In the genomic region with DNA sequence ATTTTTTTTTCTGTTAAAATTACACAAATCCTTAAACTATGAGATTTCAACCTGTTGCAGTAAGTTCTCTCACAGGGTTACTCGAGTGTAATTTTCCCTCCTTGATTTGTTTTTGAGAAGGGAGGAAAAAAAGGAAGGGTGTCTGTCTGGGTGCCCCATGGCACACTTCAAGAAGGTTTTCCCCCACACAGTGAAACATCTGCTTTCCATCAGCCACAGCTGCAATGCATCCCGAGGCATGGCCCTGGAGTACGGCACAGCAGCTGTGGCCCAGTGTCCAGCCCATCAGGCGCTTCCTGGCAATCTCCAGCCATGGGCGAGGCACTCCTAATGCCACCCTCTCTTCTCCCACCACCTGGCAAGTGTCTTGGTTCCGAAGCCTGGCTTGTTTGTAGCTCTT, we compare ENCODE assay signal across 14 mouse cellular contexts.
A peak's percentile ranks its signal among the peaks of the same experiment; 100 is the strongest.
DNase-seq lines count a peak whose midpoint lies in the region.
"Had no signal": no experiment of that assay in that cellular context is flagged by ENCODE, and none has a peak within 500 bp of the region (broad histone marks: within the 10 kb centered on the region; RNA-seq: fewer than 3 reads in every experiment).

No protein-coding gene starts in this region.

- no peaks in the 10 kb centered on the region for H3K36me3 ChIP-seq in limb, embryonic 10.5 days
- H3K36me3 ChIP-seq: lung, embryonic 15.5 days; midbrain, embryonic 12.5 days; neural tube, embryonic 13.5 days had no signal

- H3K4me3 ChIP-seq in limb, embryonic 10.5 days = 0 out of 2 replicates have a peak overlapping the region, but pooled peaks have one; percentile 8
- H3K4me3 ChIP-seq: lung, embryonic 15.5 days; midbrain, embryonic 12.5 days; neural tube, embryonic 13.5 days had no signal

- H3K27me3 ChIP-seq in limb, embryonic 10.5 days (ENCODE audit: low read depth, poor library complexity, severe bottlenecking) = no peaks in the 10 kb centered on the region
- H3K27me3 ChIP-seq: lung, embryonic 15.5 days; midbrain, embryonic 12.5 days; neural tube, embryonic 13.5 days had no signal

- intact Hi-C loops in left cerebral cortex, postnatal 4 days (cut with DNase I) = no loop called here

- WGBS in limb, embryonic 10.5 days = 17% methylated on average over 6 of the region's 6 CpGs

- no peaks in the 10 kb centered on the region for H3K9me3 ChIP-seq in limb, embryonic 10.5 days (replicated peaks)
- H3K9me3 ChIP-seq: lung, embryonic 15.5 days; midbrain, embryonic 12.5 days had no signal

- H3K27ac ChIP-seq in limb, embryonic 10.5 days = peak overlapping the region; percentile 80
- H3K27ac ChIP-seq: hindbrain, embryonic 14.5 days; lung, embryonic 15.5 days; midbrain, embryonic 12.5 days; neural tube, embryonic 13.5 days had no signal

- peak; percentile 6 for DNase-seq in kidney, postnatal 10 days
- DNase-seq in kidney, adult 8-10 months = no peak
- DNase-seq in 3T3-L1 (ENCODE audit: low read depth, low spot score) = peak; percentile 51
- DNase-seq in embryo, embryonic 10 days (ENCODE audit: low spot score) = peak; percentile 82
- peak; percentile 87 for DNase-seq in limb, embryonic 10.5 days (ENCODE audit: low spot score)
- no peak for DNase-seq in left cerebral cortex, postnatal 4 days
- no peak for DNase-seq in Muller cell, postnatal 12 days (ENCODE audit: inconsistent ontology term)
- DNase-seq: cerebellum, adult 11 months; layer of hippocampus, adult 9-11 months; thymus, postnatal 4 days had no signal

- peaks cover 25% of the 10 kb centered on the region for H3K4me1 ChIP-seq in limb, embryonic 10.5 days
- H3K4me1 ChIP-seq: lung, embryonic 15.5 days had no signal

Comparison
In these comparisons a context has a peak if more than half of its experiments do, and no peak if none do; other contexts are left out.
1. DNase-seq: peak in kidney, postnatal 10 days (single experiment), 3T3-L1 (single experiment), embryo, embryonic 10 days (single experiment) and limb, embryonic 10.5 days (single experiment); none in kidney, adult 8-10 months (0 of 2), left cerebral cortex, postnatal 4 days (single experiment) and Muller cell, postnatal 12 days (single experiment).